Mouse (Mus musculus) brain, embryonic 14.5 days (tissue): Measurements from ENCODE around the gene Rragd.

Source experiments
- CTCF ChIP-seq: fragments of 200-500 bp; IDR thresholded peaks from 2 replicates; pipeline ENCODE4 v1.5.1; 2012; ENCODE audit warnings: inconsistent platforms, mild to moderate bottlenecking, moderate library complexity, borderline replicate concordance; ENCODE audit not compliant: insufficient read depth, insufficient read length; ENCODE audit errors: extremely low read depth
- POLR2A ChIP-seq: fragments of 200-500 bp; IDR thresholded peaks from 2 replicates; pipeline ENCODE4 v1.6.1; 2012; ENCODE audit warnings: mild to moderate bottlenecking, inconsistent platforms, borderline replicate concordance; ENCODE audit not compliant: poor library complexity, insufficient read depth, insufficient read length, severe bottlenecking; ENCODE audit errors: extremely low read depth

- TF ChIP-seq CTCF, result no peak
- TF ChIP-seq POLR2A, result no peak
Observed at GRCm38 (mm10) chr4:32980061-32980460, 2.8 kb upstream of the Rragd start.
